Mouse (Mus musculus): ENCODE measurements around the gene Cth. TPM values are rescaled to one million over a fixed set of nuclear protein-coding genes. Genes with fewer than 3 reads are reported as not detected.

Gene Cth
- polyA plus RNA-seq, 1 experiment = not detected

- TF ChIP-seq FLI1 (IDR thresholded peaks at IDR 0.05; ENCODE audit: low read length) = no peak
- TF ChIP-seq GATA1 (IDR thresholded peaks at IDR 0.05; ENCODE audit: borderline replicate concordance, low read length) = no peak
- Histone ChIP-seq H3K27me3 (replicated peaks) (peaks cover 3% of the 10 kb centered on the region), H3K9me3 (no peaks in the 10 kb centered on the region)
Observed at GRCm38 (mm10) chr3:157883085-157883484, 41.8 kb downstream of the Cth start.

GRCm38 (mm10) chr3:157881992-157882391, 42.9 kb downstream of the Cth start:
- Histone ChIP-seq H3K4me3 (replicated peaks) (no peak overlapping the region), H3K4me1 (no peaks in the 10 kb centered on the region; the same call in 1 of the 2 replicates), H3K9me3 (no peaks in the 10 kb centered on the region), H3K36me3 (replicated peaks; ENCODE audit: low read length) (no peaks in the 10 kb centered on the region), H3K27me3 (replicated peaks) (peaks cover 3% of the 10 kb centered on the region)
- TF ChIP-seq GATA1 (IDR thresholded peaks at IDR 0.05; ENCODE audit: borderline replicate concordance, low read length) = no peak
- TF ChIP-seq FLI1 (IDR thresholded peaks at IDR 0.05; ENCODE audit: low read length) = no peak

More at GRCm38 (mm10) chr3:157883085-157883484, 41.8 kb downstream of the Cth start:
- Histone ChIP-seq H3K4me1 (no peaks in the 10 kb centered on the region; the same call in 1 of the 2 replicates), H3K4me3 (replicated peaks) (no peak overlapping the region), H3K36me3 (replicated peaks; ENCODE audit: low read length) (no peaks in the 10 kb centered on the region)

- H3K36me3 ChIP-seq (replicated peaks; ENCODE audit: low read length) = no peaks in the 10 kb centered on the region
- H3K27me3 ChIP-seq (replicated peaks) = peaks cover 7% of the 10 kb centered on the region
- H3K4me1 ChIP-seq = peaks cover 3% of the 10 kb centered on the region; the same call in 1 of the 2 replicates
- H3K4me3 ChIP-seq (replicated peaks) = no peak overlapping the region
- TF ChIP-seq FLI1 (IDR thresholded peaks at IDR 0.05; ENCODE audit: low read length) = no peak
- TF ChIP-seq GATA1 (IDR thresholded peaks at IDR 0.05; ENCODE audit: borderline replicate concordance, low read length) = no peak
- no peaks in the 10 kb centered on the region for H3K9me3 ChIP-seq
Observed at GRCm38 (mm10) chr3:157880983-157881382, 43.9 kb downstream of the Cth start.

- Histone ChIP-seq H3K4me1 (0 out of 2 replicates have a peak, but pooled peaks cover 3% of the 10 kb centered on the region), H3K36me3 (replicated peaks; ENCODE audit: low read length) (no peaks in the 10 kb centered on the region), H3K9me3 (no peaks in the 10 kb centered on the region), H3K4me3 (replicated peaks) (no peak overlapping the region), H3K27me3 (replicated peaks) (peaks cover 8% of the 10 kb centered on the region)
- TF ChIP-seq FLI1 (IDR thresholded peaks at IDR 0.05; ENCODE audit: low read length) = no peak
- TF ChIP-seq GATA1 (IDR thresholded peaks at IDR 0.05; ENCODE audit: borderline replicate concordance, low read length) = no peak
Observed at GRCm38 (mm10) chr3:157877847-157878246, 47.0 kb downstream of the Cth start.

GRCm38 (mm10) chr3:157876439-157877156, 48.3 kb downstream of the Cth start:
- Histone ChIP-seq H3K4me1 (0 out of 2 replicates have a peak, but pooled peaks cover 3% of the 10 kb centered on the region), H3K4me3 (replicated peaks) (no peak overlapping the region), H3K36me3 (replicated peaks; ENCODE audit: low read length) (no peaks in the 10 kb centered on the region), H3K27me3 (replicated peaks) (peaks cover 10% of the 10 kb centered on the region), H3K9me3 (no peaks in the 10 kb centered on the region)
- no peak for TF ChIP-seq FLI1 (IDR thresholded peaks at IDR 0.05; ENCODE audit: low read length)
- TF ChIP-seq GATA1 (IDR thresholded peaks at IDR 0.05; ENCODE audit: borderline replicate concordance, low read length) = no peak

GRCm38 (mm10) chr3:157872897-157873296, 52.0 kb downstream of the Cth start:
- 0 out of 2 replicates have a peak, but pooled peaks cover 3% of the 10 kb centered on the region for H3K4me1 ChIP-seq
- TF ChIP-seq FLI1 (IDR thresholded peaks at IDR 0.05; ENCODE audit: low read length) = no peak
- TF ChIP-seq GATA1 (IDR thresholded peaks at IDR 0.05; ENCODE audit: borderline replicate concordance, low read length) = no peak
- peaks cover 13% of the 10 kb centered on the region for H3K27me3 ChIP-seq (replicated peaks)
- no peaks in the 10 kb centered on the region for H3K36me3 ChIP-seq (replicated peaks; ENCODE audit: low read length)
- no peaks in the 10 kb centered on the region for H3K9me3 ChIP-seq
- no peak overlapping the region for H3K4me3 ChIP-seq (replicated peaks)

- H3K27me3 ChIP-seq (replicated peaks) = peaks cover 6% of the 10 kb centered on the region
- H3K4me3 ChIP-seq (replicated peaks) = no peak overlapping the region
- H3K36me3 ChIP-seq (replicated peaks; ENCODE audit: low read length) = no peaks in the 10 kb centered on the region
- TF ChIP-seq GATA1 (IDR thresholded peaks at IDR 0.05; ENCODE audit: borderline replicate concordance, low read length) = no peak
- TF ChIP-seq FLI1 (IDR thresholded peaks at IDR 0.05; ENCODE audit: low read length) = no peak
- H3K9me3 ChIP-seq = no peaks in the 10 kb centered on the region
- no peaks in the 10 kb centered on the region; the same call in 1 of the 2 replicates for H3K4me1 ChIP-seq
Observed at GRCm38 (mm10) chr3:157867836-157868235, 57.0 kb downstream of the Cth start.

GRCm38 (mm10) chr3:157866251-157866650, 58.6 kb downstream of the Cth start:
- Histone ChIP-seq H3K36me3 (replicated peaks; ENCODE audit: low read length) (no peaks in the 10 kb centered on the region), H3K4me3 (replicated peaks) (no peak overlapping the region), H3K27me3 (replicated peaks) (peaks cover 3% of the 10 kb centered on the region), H3K4me1 (no peaks in the 10 kb centered on the region; the same call in 1 of the 2 replicates), H3K9me3 (no peaks in the 10 kb centered on the region; the same call in 1 of the 2 replicates)
- TF ChIP-seq GATA1 (IDR thresholded peaks at IDR 0.05; ENCODE audit: borderline replicate concordance, low read length) (no peak), FLI1 (IDR thresholded peaks at IDR 0.05; ENCODE audit: low read length) (no peak)

GRCm38 (mm10) chr3:157865848-157866247, 59.0 kb downstream of the Cth start:
- Histone ChIP-seq H3K36me3 (replicated peaks; ENCODE audit: low read length) (no peaks in the 10 kb centered on the region), H3K4me1 (no peaks in the 10 kb centered on the region; the same call in 1 of the 2 replicates), H3K27me3 (replicated peaks) (peaks cover 3% of the 10 kb centered on the region), H3K9me3 (no peaks in the 10 kb centered on the region; the same call in 1 of the 2 replicates), H3K4me3 (replicated peaks) (no peak overlapping the region)
- TF ChIP-seq GATA1 (IDR thresholded peaks at IDR 0.05; ENCODE audit: borderline replicate concordance, low read length) (no peak), FLI1 (IDR thresholded peaks at IDR 0.05; ENCODE audit: low read length) (no peak)

- TF ChIP-seq FLI1 (IDR thresholded peaks at IDR 0.05; ENCODE audit: low read length) (no peak), GATA1 (IDR thresholded peaks at IDR 0.05; ENCODE audit: borderline replicate concordance, low read length) (no peak)
- Histone ChIP-seq H3K27me3 (replicated peaks) (peaks cover 3% of the 10 kb centered on the region), H3K4me3 (replicated peaks) (no peak overlapping the region), H3K9me3 (no peaks in the 10 kb centered on the region; the same call in 1 of the 2 replicates), H3K4me1 (no peaks in the 10 kb centered on the region; the same call in 1 of the 2 replicates), H3K36me3 (replicated peaks; ENCODE audit: low read length) (no peaks in the 10 kb centered on the region)
Observed at GRCm38 (mm10) chr3:157865431-157865830, 59.4 kb downstream of the Cth start.
